ENCODE assay signal across 8 mouse cellular contexts in the genomic region with DNA sequence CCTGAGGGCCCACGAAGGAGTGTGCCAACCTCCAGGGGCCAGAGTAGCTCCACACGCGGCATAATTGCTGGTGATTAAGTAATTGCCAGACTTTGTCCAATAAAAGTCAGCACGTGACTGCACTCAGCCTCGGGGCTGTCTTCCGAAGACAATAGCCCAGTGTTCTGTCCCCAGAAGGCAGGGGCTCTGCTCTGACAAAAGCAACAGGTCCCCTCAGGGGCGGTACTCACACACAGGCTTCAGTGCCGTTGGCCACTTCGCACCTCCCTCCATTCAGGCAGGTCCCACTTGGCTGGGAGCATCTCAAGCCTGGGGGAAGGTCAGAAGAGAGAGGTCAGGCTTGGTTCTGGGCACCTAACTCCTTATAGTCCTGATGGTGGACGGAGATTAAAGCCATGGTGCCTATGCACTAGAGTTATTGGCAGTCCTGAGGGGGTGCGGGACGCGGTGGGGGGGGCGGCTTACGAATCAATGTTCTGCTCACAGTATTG. TPM values are rescaled to one million over a fixed set of nuclear protein-coding genes. Genes with fewer than 3 reads are reported as not detected.
DNase-seq lines count a peak whose midpoint lies in the region; ATAC-seq and TF ChIP-seq lines count a peak whose summit lies in the region.

No protein-coding gene starts in this region.

- peaks cover 2% of the 10 kb centered on the region; the same call in 1 of the 2 replicates for H3K27me3 ChIP-seq in cerebellum, adult 2 months (ENCODE audit: control insufficient read depth, insufficient read depth, low read length)
- H3K27me3 ChIP-seq in CH12.LX (replicated peaks) (peaks cover 20% of the 10 kb centered on the region), myocyte (ENCODE audit: control insufficient read depth, insufficient read depth, insufficient read length) (no peaks in the 10 kb centered on the region)
- no peaks in the 10 kb centered on the region for H3K27me3 ChIP-seq in forebrain, embryonic 11.5 days (ENCODE audit: control insufficient read depth, insufficient read depth, low read length)
- no peaks in the 10 kb centered on the region for H3K27me3 ChIP-seq in kidney, embryonic 16.5 days (ENCODE audit: insufficient read depth, low read length)

- peak overlapping the region; percentile 78; the same call in 1 of the 2 replicates for H3K9ac ChIP-seq in CH12.LX (ENCODE audit: insufficient read depth, low read depth)
- H3K9ac ChIP-seq in forebrain, embryonic 11.5 days (ENCODE audit: low read length), result peak overlapping the region; percentile 98
- peak overlapping the region; percentile 93 for H3K9ac ChIP-seq in kidney, embryonic 16.5 days (replicated peaks; ENCODE audit: low read length)

- peaks cover 16 to 40% of the 10 kb centered on the region in 2 experiments for H3K36me3 ChIP-seq in CH12.LX (replicated peaks in 1 of 2; ENCODE audit: control insufficient read depth in 1 of 2, insufficient read depth in 1 of 2, low read length in 1 of 2)
- H3K36me3 ChIP-seq in forebrain, embryonic 11.5 days (ENCODE audit: control insufficient read depth, insufficient read depth, low read length), result peaks cover 4% of the 10 kb centered on the region; the same call in 1 of the 2 replicates
- peaks cover 13% of the 10 kb centered on the region; the same call in 1 of the 2 replicates for H3K36me3 ChIP-seq in kidney, embryonic 16.5 days (ENCODE audit: insufficient read depth, low read length)
- peaks cover 5% of the 10 kb centered on the region for H3K36me3 ChIP-seq in myocyte (ENCODE audit: control insufficient read depth, insufficient read depth)

- peak; percentile 40 for ATAC-seq in forebrain, embryonic 11.5 days (replicated peaks; ENCODE audit: low FRiP score)
- ATAC-seq in kidney, embryonic 16.5 days (ENCODE audit: low FRiP score, low TSS enrichment), result no peak

- peak overlapping the region; percentile 28 for H3K4me3 ChIP-seq in cerebellum, adult 2 months (replicated peaks; ENCODE audit: insufficient read depth, low read depth, low read length)
- H3K4me3 ChIP-seq in CH12.LX (replicated peaks in 1 of 3; ENCODE audit: low read depth in 2 of 3, low read length in 2 of 3, poor library complexity in 1 of 3), result peak overlapping the region in 2 of 3 experiments; percentile 77 to 89
- H3K4me3 ChIP-seq in forebrain, embryonic 11.5 days (ENCODE audit: low read depth, low read length), result peak overlapping the region; percentile 94
- H3K4me3 ChIP-seq in kidney, embryonic 16.5 days (ENCODE audit: low read length), result peak overlapping the region; percentile 87
- peak overlapping the region; percentile 99 for H3K4me3 ChIP-seq in myocyte

- dilution Hi-C loops in CH12.LX (cut with MboI; ENCODE audit: extremely low pct_ligation_motif_present, extremely low pct_unique_long_range_greater_than_20kb, low sequenced_read_pairs), result no loop called here

- H3ac ChIP-seq in myocyte (ENCODE audit: control insufficient read depth, insufficient read length), result no peak overlapping the region

- 4% methylated on average over 15 of the region's 15 CpGs for WGBS in cerebellum, adult 2 months
- WGBS in forebrain, embryonic 11.5 days, result under 1% methylated on average over 15 of the region's 15 CpGs
- WGBS in kidney, embryonic 16.5 days, result 5% methylated on average over 15 of the region's 15 CpGs

- TF ChIP-seq CTCF in cerebellum, adult 2 months (IDR thresholded peaks at IDR 0.05; ENCODE audit: borderline replicate concordance, insufficient read depth, low read depth, low read length), result no peak
- no peak for TF ChIP-seq CTCF in CH12.LX (conservative IDR thresholded peaks at IDR 0.05 in 1 of 2, IDR thresholded peaks at IDR 0.05 in 1 of 2; ENCODE audit: low read depth in 2 of 2, low read length in 2 of 2)

- H3K4me2 ChIP-seq in CH12.LX (ENCODE audit: insufficient read depth, low read depth, poor library complexity, severe bottlenecking) (peak overlapping the region; percentile 70), myocyte (ENCODE audit: low read depth) (peak overlapping the region; percentile 83)
- H3K4me2 ChIP-seq in forebrain, embryonic 11.5 days (ENCODE audit: low read depth, low read length, severe bottlenecking), result peak overlapping the region; percentile 67
- peak overlapping the region; percentile 70 for H3K4me2 ChIP-seq in kidney, embryonic 16.5 days (replicated peaks; ENCODE audit: low read depth, low read length)

- TF ChIP-seq RAD21 in CH12.LX (IDR thresholded peaks at IDR 0.05; ENCODE audit: low read depth, low read length), result no peak

- no peak overlapping the region; the same call in 1 of the 2 replicates for H3K27ac ChIP-seq in cerebellum, adult 2 months (ENCODE audit: insufficient read depth, low read length)
- no peak overlapping the region for H3K27ac ChIP-seq in CH12.LX (ENCODE audit: insufficient read depth, low read depth)
- H3K27ac ChIP-seq in forebrain, embryonic 11.5 days (ENCODE audit: low read depth, low read length), result peak overlapping the region; percentile 95
- H3K27ac ChIP-seq in kidney, embryonic 16.5 days (ENCODE audit: low read length), result peak overlapping the region; percentile 89

- in situ Hi-C loops in CH12.LX (cut with MboI; ENCODE audit: low pct_ligation_motif_present, low pct_unique_long_range_greater_than_20kb, low sequenced_read_pairs), result no loop called here

- H3K79me2 ChIP-seq in CH12.LX (replicated peaks; ENCODE audit: control insufficient read depth, extremely low read depth, insufficient read depth, poor library complexity, severe bottlenecking) (peaks cover 22% of the 10 kb centered on the region), myocyte (ENCODE audit: control insufficient read depth, insufficient read depth) (peaks cover 62% of the 10 kb centered on the region)

- TF ChIP-seq EP300 in CH12.LX (IDR thresholded peaks at IDR 0.05; ENCODE audit: low read length), result no peak

- H3K4me1 ChIP-seq in cerebellum, adult 2 months (ENCODE audit: control insufficient read depth, insufficient read depth, low read length), result peaks cover 3% of the 10 kb centered on the region; the same call in 1 of the 2 replicates
- H3K4me1 ChIP-seq in CH12.LX (ENCODE audit: control insufficient read depth in 1 of 2, insufficient read depth in 2 of 2), result peaks cover 28 to 44% of the 10 kb centered on the region in 2 experiments
- peaks cover 50% of the 10 kb centered on the region for H3K4me1 ChIP-seq in forebrain, embryonic 11.5 days (replicated peaks; ENCODE audit: control insufficient read depth, insufficient read depth, low read length)
- H3K4me1 ChIP-seq in kidney, embryonic 16.5 days (ENCODE audit: insufficient read depth, low read length), result peaks cover 74% of the 10 kb centered on the region

- DNase-seq in cerebellum, adult 2 months, result peak in 1 of 2 experiments; percentile 20
- DNase-seq in cerebellum, postnatal 14 days, result no peak
- DNase-seq in CH12.LX (ENCODE audit: extremely low read depth), result no peak
- DNase-seq in forebrain, embryonic 11.5 days (ENCODE audit: low spot score), result peak; percentile 88
- DNase-seq in right cerebral cortex, postnatal 14 days, result no peak
- DNase-seq in cerebellum, adult 8-10 months, result no peak

- no peaks in the 10 kb centered on the region for H3K9me3 ChIP-seq in CH12.LX (replicated peaks; ENCODE audit: low read length)
- H3K9me3 ChIP-seq in forebrain, embryonic 11.5 days (ENCODE audit: control insufficient read depth, low read length), result no peaks in the 10 kb centered on the region
- H3K9me3 ChIP-seq in kidney, embryonic 16.5 days (ENCODE audit: low read length), result no peaks in the 10 kb centered on the region

- no peak for TF ChIP-seq POLR2A in cerebellum, adult 2 months (IDR thresholded peaks at IDR 0.05; ENCODE audit: borderline replicate concordance, insufficient read depth, low read length)
- no peak for TF ChIP-seq POLR2A in CH12.LX (IDR thresholded peaks at IDR 0.05; ENCODE audit: low read depth, low read length)
- no peak for TF ChIP-seq POLR2A in myocyte (IDR thresholded peaks at IDR 0.05; ENCODE audit: insufficient read length, low read depth)

TF ChIP-seq in CH12.LX, 34 proteins besides CTCF, POLR2A, EP300 and RAD21 (continues in another document):
- TF ChIP-seq POLR2AphosphoS2 (IDR thresholded peaks at IDR 0.05; ENCODE audit: low read depth, low read length) (no peak), ZNF384 (IDR thresholded peaks at IDR 0.05; ENCODE audit: low read depth, low read length) (no peak), USF1 (IDR thresholded peaks at IDR 0.05; ENCODE audit: low read depth, low read length) (no peak), ELF1 (IDR thresholded peaks at IDR 0.05; ENCODE audit: low read depth, low read length) (no peak), TBP (conservative IDR thresholded peaks at IDR 0.05; ENCODE audit: low read depth, low read length) (no peak), MAZ (IDR thresholded peaks at IDR 0.05; ENCODE audit: low read depth, low read length) (no peak), PAX5 (IDR thresholded peaks at IDR 0.05; ENCODE audit: low read length) (no peak), ZC3H11A (IDR thresholded peaks at IDR 0.05; ENCODE audit: low read depth, low read length) (no peak)

TF ChIP-seq in myocyte, 11 proteins besides CTCF, POLR2A, EP300 and RAD21 (continues in another document):
- TF ChIP-seq CEBPB (IDR thresholded peaks at IDR 0.05; ENCODE audit: insufficient read depth, poor library complexity, severe bottlenecking), result no peak
- TF ChIP-seq USF1 (IDR thresholded peaks at IDR 0.05; ENCODE audit: low read depth), result no peak
- no peak for TF ChIP-seq TCF12 (IDR thresholded peaks at IDR 0.05; ENCODE audit: insufficient read depth, poor library complexity, severe bottlenecking)
- TF ChIP-seq MAX (IDR thresholded peaks at IDR 0.05; ENCODE audit: low read depth), result no peak
- no peak for TF ChIP-seq TCF3 (IDR thresholded peaks at IDR 0.05; ENCODE audit: insufficient read length, low read depth)
- no peak for TF ChIP-seq MYOD1 (IDR thresholded peaks at IDR 0.05; ENCODE audit: control insufficient read depth in 1 of 3, insufficient read length in 2 of 3, low read depth in 2 of 3)
- TF ChIP-seq SRF (IDR thresholded peaks at IDR 0.05; ENCODE audit: control insufficient read depth, insufficient read length, low read depth), result no peak

RNA-seq across cellular contexts. Expression of a gene that starts 14.8 kb away (rescaled TPM):
- 10.5 and 11.6 TPM in 2 replicates for polyA plus RNA-seq in cerebellum, adult 2 months (2012; rRNA removed)
- 11.4 and 13.1 TPM in 2 replicates for total RNA-seq in CH12.LX (2012; rRNA removed)
- total RNA-seq in CH12.LX (2014; rRNA removed), result 0.86 and 0.98 TPM in 2 replicates
- polyA plus RNA-seq in CH12.LX (2012; ENCODE audit: insufficient read length, low read depth), result 2.7 and 3.8 TPM in 2 replicates
- polyA plus RNA-seq in forebrain, embryonic 11.5 days (2014; fragmentation: Nextera tagmentation; extraction: Ambion mirVana), result 68.3 and 70.9 TPM in 2 replicates
- polyA plus RNA-seq in kidney, embryonic 16.5 days (2015; fragmentation: Nextera tagmentation; extraction: Ambion mirVana), result 23.7 and 27.0 TPM in 2 replicates
- polyA plus RNA-seq in myocyte (2012; fragmentation: generic; extraction: Trizol), result 16.3 TPM

RNA-seq across cellular contexts. Expression of a gene that starts 56.7 kb away (rescaled TPM):
- 43.2 and 44.6 TPM in 2 replicates for polyA plus RNA-seq in cerebellum, adult 2 months (2012; rRNA removed)
- 31.8 and 36.3 TPM in 2 replicates for total RNA-seq in CH12.LX (2012; rRNA removed)
- 22.5 and 22.8 TPM in 2 replicates for total RNA-seq in CH12.LX (2014; rRNA removed)
- 28.6 and 38.9 TPM in 2 replicates for polyA plus RNA-seq in CH12.LX (2012; ENCODE audit: insufficient read length, low read depth)
- polyA plus RNA-seq in forebrain, embryonic 11.5 days (2014; fragmentation: Nextera tagmentation; extraction: Ambion mirVana), result 39.3 and 40.9 TPM in 2 replicates
- 27.6 and 28.6 TPM in 2 replicates for polyA plus RNA-seq in kidney, embryonic 16.5 days (2015; fragmentation: Nextera tagmentation; extraction: Ambion mirVana)
- 31.4 TPM for polyA plus RNA-seq in myocyte (2012; fragmentation: generic; extraction: Trizol)

Comparison
In these comparisons a context has a peak if more than half of its experiments do, and no peak if none do; other contexts are left out.
1. H3K27ac ChIP-seq: peak in forebrain, embryonic 11.5 days (single experiment) and kidney, embryonic 16.5 days (single experiment); none in cerebellum, adult 2 months (single experiment) and CH12.LX (single experiment).
2. H3K4me3 ChIP-seq: peak in every context shown above with its lines; median percentile 99 in myocyte; 94 in forebrain, embryonic 11.5 days; 87 in kidney, embryonic 16.5 days; 83 in CH12.LX; 28 in cerebellum, adult 2 months.
3. Peak in every context shown above with its lines, with median percentiles within 50 percentile points of each other: H3K4me2 ChIP-seq and H3K9ac ChIP-seq.